Mouse (Mus musculus) right cerebral cortex, adult 2 months (tissue): Measurements from ENCODE around the gene Ttll9.

ENCODE experiments used
- DNase-seq, 2 experiments: peaks; one replicate each; pipeline ENCODE4 v3.0.0; 2021 to 2022; ENCODE audit warnings: low spot score in 2 of 2

Gene Ttll9

DNA sequence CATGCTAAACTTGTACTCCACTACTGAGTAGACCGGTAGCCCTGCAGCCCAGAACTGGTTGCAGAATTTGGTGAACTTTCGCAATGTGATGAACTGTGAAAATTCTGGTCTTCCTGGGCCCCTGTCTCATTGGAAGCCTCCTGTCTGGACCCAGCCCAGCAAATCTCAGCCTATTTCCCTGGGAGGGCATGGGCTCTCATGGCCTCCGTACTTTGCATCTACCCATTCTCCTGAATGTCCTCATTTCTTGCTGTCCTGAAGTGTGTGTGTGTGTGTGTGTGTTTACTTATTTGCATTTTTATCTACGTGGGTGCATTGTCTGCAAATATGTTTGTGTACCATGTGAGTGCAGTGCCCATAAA, 87.7 kb downstream of the Ttll9 start:
- DNase-seq: no peak

DNA sequence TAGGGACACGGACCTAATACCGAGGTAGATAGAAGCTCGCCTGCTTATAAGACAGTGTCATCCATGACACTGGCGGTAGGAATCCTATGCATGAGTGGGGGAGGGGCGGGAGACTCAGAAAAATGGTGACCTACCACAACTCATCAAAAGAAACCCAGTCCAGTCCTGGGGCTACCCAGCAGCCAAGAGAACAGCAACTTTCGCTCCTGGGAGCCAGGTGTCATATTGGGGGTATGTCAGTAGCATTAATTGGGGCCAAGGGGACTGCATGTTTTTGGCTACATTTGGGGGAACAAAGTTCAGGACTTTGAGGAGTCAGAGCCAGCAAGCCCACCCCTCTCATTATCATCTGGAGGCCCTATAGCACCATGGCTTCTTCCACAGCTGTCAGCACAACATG, 88.8 kb downstream of the Ttll9 start:
- DNase-seq: no peak

DNA sequence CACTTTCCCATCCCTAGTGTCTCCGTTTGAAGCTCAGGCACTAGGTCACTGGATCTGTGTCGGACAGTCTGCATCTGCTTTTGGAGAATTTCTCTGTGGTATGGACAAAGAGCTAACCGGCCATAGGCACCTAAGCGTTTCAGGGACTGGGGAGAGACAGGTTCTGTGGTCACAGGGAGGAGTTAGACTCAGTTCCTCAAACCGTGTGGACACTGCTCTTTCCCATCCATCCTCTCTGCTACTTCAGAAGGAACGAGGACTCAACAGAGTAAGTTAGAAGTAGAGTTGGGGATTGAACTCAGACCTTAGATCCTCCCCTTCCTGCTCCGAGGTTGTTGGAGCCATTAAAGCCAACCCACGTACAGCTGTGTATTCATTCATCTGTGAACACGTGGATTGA, 89.3 kb downstream of the Ttll9 start:
- no peak for DNase-seq

DNA sequence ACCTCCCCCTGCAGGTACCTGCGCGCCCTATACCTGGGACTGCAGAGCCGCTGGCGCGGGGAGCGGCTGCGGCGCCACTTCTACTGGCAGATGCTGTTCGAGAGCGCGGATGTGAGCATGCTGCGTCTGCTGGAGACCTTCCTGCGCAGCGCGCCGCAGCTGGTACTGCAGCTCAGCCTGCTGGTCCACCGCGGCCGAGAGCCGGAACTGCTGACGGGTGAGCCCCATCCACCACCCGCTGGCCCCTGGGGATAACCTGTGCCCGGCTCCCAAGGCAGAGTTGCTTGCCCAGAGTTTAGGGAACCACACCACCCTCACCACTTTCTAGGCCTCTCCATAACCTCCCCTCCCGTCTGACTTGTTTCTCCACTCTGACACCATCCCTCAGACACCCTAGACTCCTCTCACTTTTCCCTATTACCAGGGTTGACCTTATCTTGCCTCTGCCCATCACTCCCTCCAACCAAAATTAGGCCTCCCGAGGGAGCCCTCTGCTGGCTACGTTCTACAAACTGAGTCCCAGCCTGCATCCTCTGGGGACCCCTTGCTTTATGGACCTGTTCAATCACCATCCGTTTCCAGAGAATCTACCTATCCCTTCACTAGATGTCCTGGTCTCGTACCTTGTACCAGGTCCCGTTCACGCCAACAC, 90.5 kb downstream of the Ttll9 start:
- DNase-seq: no peak

DNA sequence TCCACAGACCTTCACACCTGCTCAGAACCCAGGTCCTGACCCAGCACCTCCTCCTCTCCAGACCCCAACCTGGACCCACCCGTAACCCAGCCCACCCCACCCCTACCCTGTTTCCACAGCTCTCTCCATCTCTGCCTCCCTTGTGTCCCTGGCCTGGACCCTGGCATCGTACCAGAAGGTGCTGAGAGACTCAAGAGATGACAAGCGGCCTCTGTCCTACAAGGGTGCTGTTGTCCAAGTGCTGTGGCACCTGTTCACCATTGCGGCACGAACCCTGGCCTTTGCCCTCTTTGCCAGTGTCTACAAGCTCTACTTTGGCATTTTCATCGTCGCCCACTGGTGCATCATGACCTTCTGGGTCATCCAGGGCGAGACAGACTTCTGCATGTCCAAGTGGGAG, 91.6 kb downstream of the Ttll9 start:
- DNase-seq: no peak

DNA sequence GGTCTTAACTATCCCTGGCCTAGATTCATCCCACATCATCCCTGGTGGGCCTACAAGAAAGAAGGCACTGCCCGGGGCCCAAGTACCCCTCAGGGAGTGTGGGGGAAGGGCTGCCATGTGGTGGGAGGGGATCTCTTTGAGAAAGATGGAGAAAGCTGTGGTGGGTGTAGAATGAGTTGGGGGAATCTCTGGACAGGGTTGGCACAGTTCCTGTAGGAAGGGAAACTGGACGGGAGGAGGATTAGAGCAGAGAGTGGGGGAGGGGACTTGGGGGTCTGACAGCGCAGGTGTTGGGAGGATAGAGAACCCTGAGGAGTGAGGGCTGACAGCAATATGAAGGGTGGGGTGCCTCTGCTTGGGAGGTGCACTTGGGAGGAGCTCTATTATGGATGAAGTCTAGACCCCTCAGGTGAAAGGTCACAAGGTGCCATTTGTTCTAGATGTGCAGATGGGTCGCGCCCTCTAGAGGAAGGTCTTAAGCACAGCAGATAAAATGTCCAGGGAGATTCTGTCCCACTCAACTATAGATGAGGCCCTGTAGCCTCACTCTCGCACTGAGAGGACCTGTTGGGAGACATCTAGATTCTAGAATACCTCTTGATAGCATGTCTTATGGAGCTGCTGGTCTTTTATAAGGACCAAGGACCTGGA, 93.1 kb downstream of the Ttll9 start:
- DNase-seq: no peak
